ENCODE assay signal across 8 mouse cellular contexts in the genomic region with DNA sequence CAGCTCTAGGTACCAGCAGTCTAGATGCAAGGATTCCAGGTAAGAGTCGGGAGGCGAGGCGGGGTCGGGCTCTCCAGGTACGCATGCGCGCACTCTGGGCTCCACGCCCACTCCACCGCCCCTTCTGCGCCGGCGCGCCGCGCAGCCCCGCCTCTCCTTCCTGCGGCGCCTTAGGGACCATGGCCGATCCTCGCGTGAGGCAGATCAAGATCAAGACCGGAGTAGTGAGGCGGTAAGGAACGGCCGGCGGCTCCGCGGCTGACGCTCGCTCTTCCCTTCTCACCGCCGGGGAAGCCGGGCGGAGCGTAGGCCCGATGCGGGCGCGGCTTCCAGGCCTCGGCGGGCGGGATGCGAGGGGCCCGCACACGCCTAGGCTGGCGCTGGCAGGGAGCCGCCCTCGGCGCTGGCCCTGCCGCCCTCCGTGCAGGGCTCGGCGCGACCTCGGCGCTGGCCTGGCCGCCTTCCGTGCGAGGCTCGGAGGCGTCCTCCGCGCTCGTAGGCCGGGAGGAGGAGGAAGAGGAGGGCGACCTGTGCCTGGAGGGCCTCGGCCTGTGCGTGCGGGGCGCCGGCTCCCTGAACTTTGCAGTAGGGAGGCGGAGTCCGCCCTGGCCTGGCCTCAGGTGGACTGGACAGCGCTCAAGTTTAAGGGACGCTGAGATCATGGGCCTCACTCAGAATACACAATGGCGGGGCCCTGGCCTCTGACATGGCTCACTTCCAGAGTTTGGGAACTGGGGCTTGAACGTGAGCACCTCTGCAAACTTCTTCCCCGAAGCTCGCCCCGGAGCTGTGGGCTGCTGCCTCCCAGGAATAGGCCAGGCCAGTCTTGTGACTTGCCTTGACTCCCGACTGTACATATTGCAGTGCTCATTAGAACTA. TPM values are rescaled to one million over a fixed set of nuclear protein-coding genes. Genes with fewer than 3 reads are reported as not detected.
DNase-seq lines count a peak whose midpoint lies in the region; ATAC-seq and TF ChIP-seq lines count a peak whose summit lies in the region.

Gene Tbca (plus strand): TSS at position 140 of the 879 bp plus-strand sequence.

- peak; percentile 55 for DNase-seq in MEL-GATA-1-ER (ENCODE audit: extremely low read depth, low read depth)
- peak; percentile 85 for DNase-seq in cerebellum, adult 8-10 months
- peak; percentile 90 for DNase-seq in hindbrain, embryonic 10.5 days (ENCODE audit: low spot score)
- peak; percentile 80 for DNase-seq in layer of hippocampus, adult 9-11 months
- peak; percentile 94 for DNase-seq in lung, postnatal 0 days (ENCODE audit: low spot score)
- DNase-seq in ovary, postnatal 14 days (ENCODE audit: low spot score), result peak; percentile 80
- DNase-seq in thymus, postnatal 14 days, result peak; percentile 92

- no peaks in the 10 kb centered on the region for H3K36me3 ChIP-seq in hindbrain, embryonic 10.5 days
- no peaks in the 10 kb centered on the region for H3K36me3 ChIP-seq in lung, postnatal 0 days (ENCODE audit: insufficient read depth, low read length)

- H3K9ac ChIP-seq in lung, postnatal 0 days (replicated peaks; ENCODE audit: low read depth), result peak within 1 kb of the TSS; percentile 90

- WGBS in hindbrain, embryonic 10.5 days, result under 1% methylated on average over 81 of the region's 81 CpGs
- WGBS in lung, postnatal 0 days, result 2% methylated on average over 61 of the region's 81 CpGs

- no peaks in the 10 kb centered on the region for H3K9me3 ChIP-seq in hindbrain, embryonic 10.5 days
- no peaks in the 10 kb centered on the region for H3K9me3 ChIP-seq in lung, postnatal 0 days (ENCODE audit: low read length)

- ATAC-seq in frontal cortex, adult (ENCODE audit: low TSS enrichment), result peak; percentile 96
- ATAC-seq in lung, postnatal 0 days, result peak; percentile 97

- TF ChIP-seq CTCF in lung, postnatal 0 days (IDR thresholded peaks at IDR 0.05), result no peak

- H3K4me1 ChIP-seq in hindbrain, embryonic 10.5 days (replicated peaks), result peaks cover 14% of the 10 kb centered on the region
- H3K4me1 ChIP-seq in lung, postnatal 0 days (ENCODE audit: insufficient read depth, low read depth, low read length), result no peaks in the 10 kb centered on the region; the same call in 1 of the 2 replicates

- peak within 1 kb of the TSS; percentile 96 for H3K27ac ChIP-seq in hindbrain, embryonic 10.5 days
- H3K27ac ChIP-seq in lung, postnatal 0 days (ENCODE audit: low read length), result peak within 1 kb of the TSS; percentile 85

- no peak for TF ChIP-seq EP300 in lung, postnatal 0 days (IDR thresholded peaks at IDR 0.05)

- peaks cover 20% of the 10 kb centered on the region; the same call in 1 of the 2 replicates for H3K27me3 ChIP-seq in hindbrain, embryonic 10.5 days (ENCODE audit: insufficient read depth, poor library complexity, severe bottlenecking)
- no peaks in the 10 kb centered on the region for H3K27me3 ChIP-seq in lung, postnatal 0 days (replicated peaks; ENCODE audit: insufficient read depth, low read length)

- peak within 1 kb of the TSS; percentile 79 for H3K4me2 ChIP-seq in lung, postnatal 0 days (replicated peaks; ENCODE audit: low read depth, low read length)

- peak within 1 kb of the TSS; percentile 95 for H3K4me3 ChIP-seq in hindbrain, embryonic 10.5 days
- peak within 1 kb of the TSS; percentile 87 for H3K4me3 ChIP-seq in lung, postnatal 0 days (ENCODE audit: low read depth, low read length)

RNA-seq across cellular contexts. Expression of gene Tbca, which starts in this region (rescaled TPM):
- 228 and 251 TPM in 2 replicates for polyA plus RNA-seq in hindbrain, embryonic 10.5 days (2016; fragmentation: Nextera tagmentation; extraction: Ambion mirVana)
- 210 and 212 TPM in 2 replicates for polyA plus RNA-seq in lung, postnatal 0 days (2015; fragmentation: Nextera tagmentation; extraction: Ambion mirVana)

Comparison
In these comparisons a context has a peak if more than half of its experiments do, and no peak if none do; other contexts are left out.
1. Peak in every context shown above with its lines: DNase-seq, ATAC-seq, H3K4me3 ChIP-seq and H3K27ac ChIP-seq.